Mouse (Mus musculus) T-helper 17 cell (primary cell): Measurements from ENCODE around the gene Mapk1.

Source experiments
- in situ Hi-C, 2 experiments: fragments of 300-600 bp; cut with MboI, MseI; formaldehyde crosslinking; loops; 1 replicate in 1 of 2; 2 replicates in 1 of 2; pipeline ENCODE4 v1.15.1; 2025; ENCODE audit warnings: high pct_unique_total_duplicates in 2 of 2

The Mapk1 gene

GRCm38 (mm10) chr16:17078101-17078500 lies 94.9 kb downstream of the Mapk1 start:
- in situ Hi-C loops, result no loop called here

GRCm38 (mm10) chr16:17082121-17082792 lies 99.1 kb downstream of the Mapk1 start:
- in situ Hi-C loops, result no loop called here

- in situ Hi-C loops, result no loop called here
Measured at GRCm38 (mm10) chr16:17085636-17086035, 102.5 kb downstream of the Mapk1 start.

- in situ Hi-C loops, result no loop called here
Measured at GRCm38 (mm10) chr16:17086241-17086640, 103.1 kb downstream of the Mapk1 start.

- in situ Hi-C loops, result no loop called here
Measured at GRCm38 (mm10) chr16:17086669-17087193, 103.5 kb downstream of the Mapk1 start.

- in situ Hi-C loops, result no loop called here
Measured at GRCm38 (mm10) chr16:17088346-17088745, 105.2 kb downstream of the Mapk1 start.

GRCm38 (mm10) chr16:17096938-17097337 lies 113.8 kb downstream of the Mapk1 start:
- in situ Hi-C loops, result no loop called here
